Mouse (Mus musculus) megakaryocyte progenitor cell, adult 5-6 weeks (primary cell): ENCODE results near the gene Lcp2. TPM values are rescaled to one million over a fixed set of nuclear protein-coding genes. Genes with fewer than 3 reads are reported as not detected.

Experiments
- total RNA-seq, 2 experiments: library from RNA; stranded (forward) in 1 of 2; stranded (reverse) in 1 of 2; fragments of 157-497, 149-512 nt in 1 of 2; fragments of 200-1000 nt in 1 of 2; gene quantifications; 2 replicates each; pipeline versions ENCODE4 v1.2.3 to v1.2.4; 2015 to 2017

The Lcp2 gene
- total RNA-seq, 2 experiments from 2014 or later: 26.1 to 67.6 TPM

Other genes with a start within 250 kb of the Lcp2 start
- not detected in 2 replicates for gene Kcnmb1, start 83.9 kb upstream of the Lcp2 start, total RNA-seq (2015)
- gene Kcnmb1, start 83.9 kb upstream of the Lcp2 start, total RNA-seq (2017): not detected in 2 replicates
- gene Kcnip1, start 53.8 kb upstream of the Lcp2 start, total RNA-seq (2015): not detected in 2 replicates
- not detected in 2 replicates for gene Kcnip1, start 53.8 kb upstream of the Lcp2 start, total RNA-seq (2017)
- not detected in 2 replicates for gene 4930469K13Rik, start 51.6 kb downstream of the Lcp2 start, total RNA-seq (2015)
- not detected in 2 replicates for gene 4930469K13Rik, start 51.6 kb downstream of the Lcp2 start, total RNA-seq (2017)
- gene Foxi1, start 161.2 kb downstream of the Lcp2 start, total RNA-seq (2015): not detected in 2 replicates
- not detected in 2 replicates for gene Foxi1, start 161.2 kb downstream of the Lcp2 start, total RNA-seq (2017)